Mouse (Mus musculus): ENCODE data around the gene Slc28a1.

The Slc28a1 gene

GRCm38 (mm10) chr7:81213347-81214152 lies 99.0 kb downstream of the Slc28a1 start, which contains the start of gene Pde8a:
Gene Pde8a (plus strand): TSS chr7:81213596.
- no peak for DNase-seq (ENCODE audit: low spot score)

GRCm38 (mm10) chr7:81214153-81214907 lies 99.7 kb downstream of the Slc28a1 start:
- no peak for DNase-seq (ENCODE audit: low spot score)

- DNase-seq (ENCODE audit: low spot score) = no peak
Observed at GRCm38 (mm10) chr7:81215950-81216349, 101.4 kb downstream of the Slc28a1 start.

- no peak for DNase-seq (ENCODE audit: low spot score)
Observed at GRCm38 (mm10) chr7:81219321-81219720, 104.7 kb downstream of the Slc28a1 start.

Measured in embryo, embryonic 10 days (tissue).